Mouse (Mus musculus) bone marrow macrophage, adult 2 months (primary cell): ENCODE data around the gene Zmynd8. TPM values are rescaled to one million over a fixed set of nuclear protein-coding genes. Genes with fewer than 3 reads are reported as not detected.

ENCODE experiments used
- H3K27ac ChIP-seq: 2 replicates; pipeline ENCODE4 v1.5.1; 2012; ENCODE audit warnings: low read depth, low read length; ENCODE audit not compliant: insufficient read depth
- H3K4me1 ChIP-seq: 2 replicates; pipeline ENCODE4 v1.6.1; 2012; ENCODE audit warnings: low read length; ENCODE audit not compliant: control insufficient read depth, insufficient read depth
- H3K4me3 ChIP-seq: 2 replicates; pipeline ENCODE4 v1.5.1; 2012; ENCODE audit warnings: mild to moderate bottlenecking, low read length, moderate library complexity; ENCODE audit not compliant: insufficient read depth
- CTCF ChIP-seq: IDR thresholded peaks from 2 replicates; pipeline ENCODE4 v1.5.1; 2012; ENCODE audit warnings: low read depth, mild to moderate bottlenecking, low read length, moderate library complexity
- POLR2A ChIP-seq: IDR thresholded peaks from 2 replicates; pipeline ENCODE4 v1.6.1; 2012; ENCODE audit warnings: mild to moderate bottlenecking, low read depth, low read length, borderline replicate concordance
- polyA plus RNA-seq: library from polyadenylated mRNA; stranded (reverse); fragments of >200 nt; gene quantifications from 2 replicates; pipeline ENCODE4 v1.2.4, GENCODE M21; 2012; ENCODE audit not compliant: missing spikeins, insufficient read depth, insufficient read length

The Zmynd8 gene
- polyA plus RNA-seq, 1 experiment: 99.5 TPM

GRCm38 (mm10) chr2:165821671-165822070 lies 77.1 kb downstream of the Zmynd8 start:
- Histone ChIP-seq H3K4me1 (no peaks in the 10 kb centered on the region), H3K27ac (no peak overlapping the region), H3K4me3 (no peak overlapping the region)
- TF ChIP-seq CTCF: no peak
- TF ChIP-seq POLR2A: no peak

- no peak overlapping the region for H3K4me3 ChIP-seq
- no peaks in the 10 kb centered on the region for H3K4me1 ChIP-seq
- no peak overlapping the region for H3K27ac ChIP-seq
- TF ChIP-seq POLR2A: no peak
- no peak for TF ChIP-seq CTCF
Observed at GRCm38 (mm10) chr2:165820504-165821095, 78.2 kb downstream of the Zmynd8 start.

GRCm38 (mm10) chr2:165820073-165820472 lies 78.7 kb downstream of the Zmynd8 start:
- H3K4me1 ChIP-seq: no peaks in the 10 kb centered on the region
- TF ChIP-seq CTCF: no peak
- TF ChIP-seq POLR2A: no peak
- no peak overlapping the region for H3K27ac ChIP-seq

GRCm38 (mm10) chr2:165818985-165819948 lies 79.5 kb downstream of the Zmynd8 start:
- TF ChIP-seq POLR2A (no peak), CTCF (peak; percentile 62)
- H3K4me3 ChIP-seq: no peak overlapping the region
- H3K4me1 ChIP-seq: no peaks in the 10 kb centered on the region
- H3K27ac ChIP-seq: no peak overlapping the region

More at GRCm38 (mm10) chr2:165820073-165820472, 78.7 kb downstream of the Zmynd8 start:
- H3K4me3 ChIP-seq: no peak overlapping the region

- Histone ChIP-seq H3K27ac (no peak overlapping the region), H3K4me1 (no peaks in the 10 kb centered on the region), H3K4me3 (no peak overlapping the region)
- TF ChIP-seq CTCF (no peak), POLR2A (no peak; the same call in 1 of the 2 replicates)
Observed at GRCm38 (mm10) chr2:165818570-165818969, 80.2 kb downstream of the Zmynd8 start.

GRCm38 (mm10) chr2:165817437-165817836 lies 81.4 kb downstream of the Zmynd8 start:
- H3K4me3 ChIP-seq: no peak overlapping the region
- H3K4me1 ChIP-seq: no peaks in the 10 kb centered on the region
- TF ChIP-seq POLR2A (no peak), CTCF (no peak)
- H3K27ac ChIP-seq: no peak overlapping the region

GRCm38 (mm10) chr2:165815103-165815880 lies 83.5 kb downstream of the Zmynd8 start:
- Histone ChIP-seq H3K4me1 (no peaks in the 10 kb centered on the region), H3K4me3 (no peak overlapping the region)

GRCm38 (mm10) chr2:165812889-165813288 lies 85.9 kb downstream of the Zmynd8 start:
- no peak overlapping the region for H3K4me3 ChIP-seq
- TF ChIP-seq CTCF (no peak), POLR2A (no peak)
- no peaks in the 10 kb centered on the region for H3K4me1 ChIP-seq
- no peak overlapping the region for H3K27ac ChIP-seq

More at GRCm38 (mm10) chr2:165815103-165815880, 83.5 kb downstream of the Zmynd8 start:
- TF ChIP-seq CTCF: no peak
- TF ChIP-seq POLR2A: no peak
- H3K27ac ChIP-seq: no peak overlapping the region

- H3K27ac ChIP-seq: no peak overlapping the region
- no peak overlapping the region for H3K4me3 ChIP-seq
- no peaks in the 10 kb centered on the region for H3K4me1 ChIP-seq
- TF ChIP-seq CTCF: no peak
Observed at GRCm38 (mm10) chr2:165811536-165811935, 87.3 kb downstream of the Zmynd8 start.
